Mouse (Mus musculus) cerebellum, adult 9-10 months (tissue): ENCODE measurements at regions not wholly inside any gene's neighbourhood (a gene's known extent, or its start where the extent isn't known, plus 50 kb on each side); places are given as distances from the start of the nearest gene placed in this dataset.

Experiments used
- DNase-seq: peaks from one replicate; pipeline ENCODE4 v3.0.0; 2022

DNA sequence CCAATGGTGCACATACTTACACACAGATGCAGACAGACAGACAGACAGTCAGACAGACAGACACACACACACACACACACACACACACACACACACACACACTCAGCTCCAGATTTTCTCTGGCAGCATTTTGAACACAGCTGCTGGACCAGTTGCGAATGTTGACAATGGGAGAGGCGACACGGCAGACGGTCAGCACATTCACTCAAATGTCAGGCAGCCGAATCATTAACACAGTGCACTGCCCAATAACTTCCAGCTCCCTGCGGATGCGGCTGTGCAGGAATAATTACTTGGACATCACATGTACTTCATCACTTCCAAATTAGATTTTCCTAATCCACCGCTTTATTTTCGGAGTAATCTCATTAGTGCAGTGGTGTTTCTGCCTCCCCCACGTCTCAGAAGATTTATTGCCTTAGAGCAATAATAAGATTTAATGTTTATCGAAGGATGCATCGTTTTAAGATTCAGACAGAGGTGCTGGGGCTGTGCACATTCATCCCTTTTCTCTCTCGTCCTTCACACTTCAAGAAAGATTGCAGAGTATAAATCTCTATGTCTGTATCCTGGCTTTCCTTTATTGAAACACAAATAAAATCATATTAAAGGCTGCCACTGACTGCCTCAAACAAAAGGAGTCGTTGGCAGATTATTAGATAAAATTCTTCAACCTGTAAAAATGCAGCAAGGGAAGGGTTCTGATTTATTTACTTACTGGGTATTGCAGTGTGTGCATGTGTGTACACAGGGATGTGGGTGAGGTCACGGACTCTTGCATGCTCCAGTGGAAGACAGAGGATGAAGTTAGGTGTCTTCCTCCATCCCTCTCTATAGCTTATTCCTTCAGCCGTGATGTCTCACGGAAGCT is 70.9 kb upstream of the Gas2 start:
- no peak for DNase-seq

GRCm38 (mm10) chr7:51791561-51791863 is 70.3 kb upstream of the Gas2 start:
- DNase-seq = no peak
